Mouse (Mus musculus): ENCODE data around the gene Vps26c. TPM values are rescaled to one million over a fixed set of nuclear protein-coding genes. Genes with fewer than 3 reads are reported as not detected.
"Not testable (repeated sequence)": the region's sequence is repeated elsewhere in the genome, so short reads cannot be mapped to it uniquely, and the experiment has no call there.

Vps26c gene
- polyA plus RNA-seq, 1 experiment from 2014 or later, result 57.1 TPM

DNA sequence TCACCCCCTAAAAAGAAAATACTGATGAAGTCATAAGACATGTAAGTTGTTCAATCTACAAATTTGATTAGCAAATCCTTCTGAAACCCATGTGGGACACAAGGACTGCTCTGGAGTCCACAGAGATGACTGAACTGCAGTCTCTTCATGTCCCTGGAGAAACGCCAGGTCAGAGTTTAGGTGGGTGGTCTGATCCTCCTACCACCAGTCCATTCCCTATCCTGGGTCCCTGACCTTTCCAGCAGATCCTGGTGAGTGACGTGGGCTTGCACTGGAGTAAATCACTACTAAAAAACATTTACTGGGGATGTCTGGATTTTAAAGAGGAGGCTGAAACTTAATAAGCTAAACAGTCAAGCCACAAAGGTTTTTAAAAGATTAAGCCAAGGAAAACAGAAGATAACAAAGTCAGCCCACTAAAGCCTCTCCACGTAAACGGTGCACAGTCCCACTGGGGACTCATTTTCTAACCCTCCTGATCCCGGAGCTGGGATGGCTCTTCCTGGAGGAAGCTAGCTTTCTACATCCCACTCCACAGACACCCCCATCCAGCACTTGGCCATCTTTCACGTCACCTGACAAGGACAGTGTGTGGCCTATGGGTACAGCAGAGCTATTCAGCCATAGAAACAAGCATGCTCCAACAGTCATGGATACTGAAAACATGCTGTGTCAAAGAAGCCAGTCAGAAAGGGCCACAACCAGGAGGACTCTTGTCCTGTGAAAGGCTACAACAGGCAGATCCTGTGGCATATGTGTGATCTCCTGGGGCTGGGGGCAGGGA is 2.8 kb downstream of the Vps26c start:
- Histone ChIP-seq H3K4me1 (ENCODE audit: control insufficient read depth, insufficient read depth, low read length) (peaks cover 31% of the 10 kb centered on the region; the same call in 1 of the 2 replicates), H3K27ac (ENCODE audit: low read length) (no peak overlapping the region; the same call in 1 of the 2 replicates), H3K4me2 (replicated peaks; ENCODE audit: low read depth, low read length) (peak overlapping the region; percentile 13; the same call in 1 of the 2 replicates), H3K27me3 (ENCODE audit: control insufficient read depth, insufficient read depth, low read length) (no peaks in the 10 kb centered on the region), H3K4me3 (ENCODE audit: low read depth, low read length) (no peak overlapping the region), H3K9ac (replicated peaks; ENCODE audit: low read depth, low read length) (no peak overlapping the region; the same call in 1 of the 2 replicates), H3K36me3 (ENCODE audit: control insufficient read depth, insufficient read depth, low read length) (no peaks in the 10 kb centered on the region), H3K9me3 (ENCODE audit: control insufficient read depth, low read depth, low read length) (no peaks in the 10 kb centered on the region)
- ATAC-seq (ENCODE audit: insufficient number of reproducible peaks, insufficient read depth, low FRiP score, low read depth), result no peak
- 31% methylated on average over 6 of the region's 6 CpGs for WGBS

DNA sequence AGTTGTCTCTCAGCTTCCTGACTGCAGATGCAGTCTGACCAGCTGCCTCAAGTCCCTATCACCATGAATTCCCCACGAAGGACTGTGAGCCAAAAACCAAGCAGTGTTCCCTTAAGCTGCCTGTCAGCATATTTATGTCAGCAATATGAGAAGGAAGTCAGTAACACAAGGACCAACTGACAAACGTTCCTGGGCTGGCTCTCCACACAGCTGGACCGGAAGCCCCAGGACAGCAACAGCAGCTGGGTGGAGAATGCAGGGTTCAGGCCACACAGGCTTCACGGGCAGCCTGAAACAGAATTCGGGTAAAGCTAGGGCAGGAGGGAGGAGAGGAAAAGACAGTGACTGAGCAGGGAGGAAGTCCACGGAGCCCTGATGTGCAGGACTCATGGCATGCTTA is 7.6 kb downstream of the Vps26c start:
- Histone ChIP-seq H3K9ac (replicated peaks; ENCODE audit: low read depth, low read length) (no peak overlapping the region), H3K4me2 (replicated peaks; ENCODE audit: low read depth, low read length) (0 out of 2 replicates have a peak overlapping the region, but pooled peaks have one; percentile 7), H3K27ac (ENCODE audit: low read length) (peak overlapping the region; percentile 89), H3K4me3 (ENCODE audit: low read depth, low read length) (no peak overlapping the region), H3K36me3 (ENCODE audit: control insufficient read depth, insufficient read depth, low read length) (no peaks in the 10 kb centered on the region), H3K4me1 (ENCODE audit: control insufficient read depth, insufficient read depth, low read length) (peaks cover 23% of the 10 kb centered on the region; the same call in 1 of the 2 replicates), H3K27me3 (ENCODE audit: control insufficient read depth, insufficient read depth, low read length) (no peaks in the 10 kb centered on the region), H3K9me3 (ENCODE audit: control insufficient read depth, low read depth, low read length) (no peaks in the 10 kb centered on the region)
- WGBS, result 17% methylated on average over 6 of the region's 6 CpGs
- peak; percentile 64; the same call in 1 of the 2 replicates for ATAC-seq (ENCODE audit: insufficient number of reproducible peaks, insufficient read depth, low FRiP score, low read depth)

DNA sequence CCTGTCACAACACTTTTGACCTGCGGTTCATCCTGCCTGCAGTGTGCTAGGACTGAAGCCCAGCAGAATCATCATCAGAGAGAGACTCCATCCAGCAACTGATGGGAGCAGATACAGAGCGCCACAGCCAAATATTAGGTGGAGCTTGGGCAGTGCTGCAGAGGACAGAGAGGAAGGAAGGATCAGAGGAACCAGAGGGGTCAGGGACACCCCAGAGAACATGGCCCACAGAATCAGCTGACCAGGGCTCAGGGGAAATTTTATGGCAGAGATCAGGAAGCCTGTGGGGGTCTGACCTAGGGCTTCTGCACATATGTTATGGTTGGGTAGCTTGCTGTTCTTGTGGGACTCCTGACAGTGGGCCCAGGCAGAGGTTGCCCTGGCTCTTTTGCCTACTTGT is 9.0 kb downstream of the Vps26c start:
- no peaks in the 10 kb centered on the region for H3K9me3 ChIP-seq (ENCODE audit: control insufficient read depth, low read depth, low read length)
- WGBS, result 94% methylated on average over 2 of the region's 2 CpGs
- H3K36me3 ChIP-seq (ENCODE audit: control insufficient read depth, insufficient read depth, low read length), result no peaks in the 10 kb centered on the region
- no peaks in the 10 kb centered on the region for H3K27me3 ChIP-seq (ENCODE audit: control insufficient read depth, insufficient read depth, low read length)
- no peak overlapping the region for H3K27ac ChIP-seq (ENCODE audit: low read length)
- no peak for ATAC-seq (ENCODE audit: insufficient number of reproducible peaks, insufficient read depth, low FRiP score, low read depth)
- H3K4me3 ChIP-seq (ENCODE audit: low read depth, low read length), result no peak overlapping the region
- no peak overlapping the region for H3K4me2 ChIP-seq (replicated peaks; ENCODE audit: low read depth, low read length)
- H3K4me1 ChIP-seq (ENCODE audit: control insufficient read depth, insufficient read depth, low read length), result 0 out of 2 replicates have a peak, but pooled peaks cover 17% of the 10 kb centered on the region
- no peak overlapping the region for H3K9ac ChIP-seq (replicated peaks; ENCODE audit: low read depth, low read length)

DNA sequence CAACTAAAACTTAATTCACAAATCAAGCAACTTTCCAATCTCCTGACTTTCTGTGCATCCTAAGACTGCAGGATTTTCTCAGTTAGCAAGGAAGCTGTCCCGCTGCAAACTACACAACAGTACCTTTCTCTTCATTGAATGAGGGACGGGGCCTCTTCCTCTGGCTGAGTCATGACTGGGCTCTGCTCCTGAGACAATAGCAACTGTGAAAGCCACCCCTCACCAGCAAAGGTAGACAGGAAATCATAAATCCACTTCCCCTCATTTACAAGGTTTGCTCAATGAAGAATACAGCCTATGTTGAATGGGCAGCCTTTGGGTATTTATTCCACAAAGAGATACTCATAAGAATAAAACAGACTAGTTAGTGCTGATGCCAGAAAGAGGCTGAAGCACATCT is 16.6 kb downstream of the Vps26c start:
- Histone ChIP-seq H3K9me3 (ENCODE audit: control insufficient read depth, low read depth, low read length) (no peaks in the 10 kb centered on the region), H3K4me1 (ENCODE audit: control insufficient read depth, insufficient read depth, low read length) (no peaks in the 10 kb centered on the region), H3K4me3 (ENCODE audit: low read depth, low read length) (no peak overlapping the region), H3K9ac (replicated peaks; ENCODE audit: low read depth, low read length) (no peak overlapping the region), H3K27me3 (ENCODE audit: control insufficient read depth, insufficient read depth, low read length) (no peaks in the 10 kb centered on the region), H3K27ac (ENCODE audit: low read length) (no peak overlapping the region), H3K36me3 (ENCODE audit: control insufficient read depth, insufficient read depth, low read length) (peaks cover 21% of the 10 kb centered on the region), H3K4me2 (replicated peaks; ENCODE audit: low read depth, low read length) (no peak overlapping the region)
- WGBS, result 82% methylated on average over 2 of the region's 2 CpGs
- no peak for ATAC-seq (ENCODE audit: insufficient number of reproducible peaks, insufficient read depth, low FRiP score, low read depth)

DNA sequence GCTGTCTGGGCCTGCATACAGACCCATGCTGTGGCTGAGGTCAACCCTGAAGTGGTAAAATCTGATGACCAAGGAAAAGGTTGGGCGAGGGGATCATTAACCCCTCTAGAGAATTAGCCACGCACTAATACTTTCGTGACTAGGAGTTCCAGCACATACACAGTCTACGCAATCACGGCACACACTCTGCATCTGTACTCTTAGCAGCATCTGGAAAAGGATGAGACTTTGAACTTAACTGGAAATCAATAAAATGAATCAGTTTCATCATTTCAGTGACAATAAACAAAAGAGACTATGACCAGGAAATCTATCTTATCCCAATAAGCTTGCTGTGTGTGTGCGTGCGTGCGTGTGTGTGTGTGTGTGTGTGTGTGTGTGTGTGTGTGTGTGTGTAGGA is 17.9 kb downstream of the Vps26c start:
- peaks cover 33% of the 10 kb centered on the region for H3K36me3 ChIP-seq (ENCODE audit: control insufficient read depth, insufficient read depth, low read length)
- H3K9me3 ChIP-seq (ENCODE audit: control insufficient read depth, low read depth, low read length), result no peaks in the 10 kb centered on the region
- no peak overlapping the region for H3K27ac ChIP-seq (ENCODE audit: low read length)
- no peak overlapping the region for H3K4me3 ChIP-seq (ENCODE audit: low read depth, low read length)
- no peak overlapping the region for H3K9ac ChIP-seq (replicated peaks; ENCODE audit: low read depth, low read length)
- H3K4me1 ChIP-seq (ENCODE audit: control insufficient read depth, insufficient read depth, low read length), result no peaks in the 10 kb centered on the region
- H3K27me3 ChIP-seq (ENCODE audit: control insufficient read depth, insufficient read depth, low read length), result no peaks in the 10 kb centered on the region
- ATAC-seq (ENCODE audit: insufficient number of reproducible peaks, insufficient read depth, low FRiP score, low read depth), result no peak
- no peak overlapping the region for H3K4me2 ChIP-seq (replicated peaks; ENCODE audit: low read depth, low read length)
- 84% methylated on average over 8 of the region's 8 CpGs for WGBS

DNA sequence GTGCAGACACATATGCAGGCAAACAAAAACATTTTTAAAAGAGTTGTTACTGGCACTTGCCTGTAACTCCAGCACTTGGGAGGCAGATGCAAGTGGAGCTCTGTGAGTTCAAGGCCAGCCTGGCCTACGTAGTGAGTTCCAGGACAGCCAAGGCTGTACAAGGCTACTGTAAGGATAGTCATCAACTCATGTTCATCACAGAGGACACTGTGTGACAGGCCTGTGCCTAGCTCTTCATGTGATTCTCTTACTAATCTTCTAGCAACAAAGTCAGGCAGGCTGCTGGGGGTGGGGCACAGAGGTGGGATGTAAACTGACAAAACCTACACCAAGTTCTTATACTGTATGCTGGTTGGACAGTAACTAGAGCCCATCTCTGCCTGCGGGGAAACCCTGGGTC is 19.6 kb downstream of the Vps26c start:
- H3K27me3 ChIP-seq (ENCODE audit: control insufficient read depth, insufficient read depth, low read length), result no peaks in the 10 kb centered on the region
- H3K4me1 ChIP-seq (ENCODE audit: control insufficient read depth, insufficient read depth, low read length), result no peaks in the 10 kb centered on the region
- H3K4me3 ChIP-seq (ENCODE audit: low read depth, low read length), result no peak overlapping the region
- H3K27ac ChIP-seq (ENCODE audit: low read length), result no peak overlapping the region
- WGBS, result 87% methylated on average over 2 of the region's 2 CpGs
- no peak overlapping the region for H3K4me2 ChIP-seq (replicated peaks; ENCODE audit: low read depth, low read length)
- peaks cover 38% of the 10 kb centered on the region for H3K36me3 ChIP-seq (ENCODE audit: control insufficient read depth, insufficient read depth, low read length)
- no peak for ATAC-seq (ENCODE audit: insufficient number of reproducible peaks, insufficient read depth, low FRiP score, low read depth)
- no peak overlapping the region for H3K9ac ChIP-seq (replicated peaks; ENCODE audit: low read depth, low read length)
- H3K9me3 ChIP-seq (ENCODE audit: control insufficient read depth, low read depth, low read length), result no peaks in the 10 kb centered on the region

DNA sequence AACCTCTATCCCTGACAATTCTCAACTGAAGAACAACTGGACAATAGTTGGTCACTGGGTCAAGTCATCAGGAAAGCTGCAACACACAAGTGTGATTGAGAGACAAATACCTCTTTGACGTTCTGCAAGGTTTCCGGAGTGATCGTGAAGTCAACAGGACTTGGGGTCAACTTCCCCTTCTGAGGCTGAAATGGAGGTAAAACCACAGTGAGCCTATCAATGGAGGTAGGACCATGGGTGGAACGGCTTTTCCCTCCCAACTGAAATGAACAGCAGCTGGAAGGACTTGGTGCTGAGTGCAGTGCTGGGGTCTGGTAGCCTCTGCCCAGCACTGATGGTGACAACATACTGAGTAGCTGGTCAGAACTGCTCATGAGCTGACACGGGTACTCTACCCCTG is 22.4 kb downstream of the Vps26c start:
- Histone ChIP-seq H3K4me1 (ENCODE audit: control insufficient read depth, insufficient read depth, low read length) (no peaks in the 10 kb centered on the region), H3K4me3 (ENCODE audit: low read depth, low read length) (no peak overlapping the region), H3K27me3 (ENCODE audit: control insufficient read depth, insufficient read depth, low read length) (no peaks in the 10 kb centered on the region), H3K9me3 (ENCODE audit: control insufficient read depth, low read depth, low read length) (no peaks in the 10 kb centered on the region), H3K9ac (replicated peaks; ENCODE audit: low read depth, low read length) (no peak overlapping the region), H3K4me2 (replicated peaks; ENCODE audit: low read depth, low read length) (no peak overlapping the region), H3K27ac (ENCODE audit: low read length) (no peak overlapping the region), H3K36me3 (ENCODE audit: control insufficient read depth, insufficient read depth, low read length) (peaks cover 52% of the 10 kb centered on the region)
- WGBS, result 91% methylated on average over 5 of the region's 5 CpGs
- ATAC-seq (ENCODE audit: insufficient number of reproducible peaks, insufficient read depth, low FRiP score, low read depth), result no peak

DNA sequence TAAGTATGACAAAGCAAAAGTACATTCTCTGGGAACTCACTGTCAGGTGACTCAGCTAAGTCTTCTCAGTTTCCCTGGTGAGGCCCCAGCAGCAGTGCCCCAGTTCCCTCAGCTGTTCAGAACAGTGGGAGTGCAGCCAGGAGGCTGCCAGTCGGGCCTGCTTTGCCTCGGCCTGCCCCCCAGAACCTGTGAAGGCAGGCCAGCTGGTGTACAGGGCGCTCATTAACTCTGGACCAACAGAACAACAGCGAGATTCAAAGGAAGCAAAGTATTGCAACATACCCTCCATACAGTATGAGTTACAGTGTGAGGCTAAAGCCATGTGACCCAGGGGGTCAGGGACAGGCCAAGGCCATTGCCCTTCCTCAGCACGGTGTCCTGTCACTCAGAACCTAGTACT is 28.7 kb downstream of the Vps26c start:
- H3K4me1 ChIP-seq (ENCODE audit: control insufficient read depth, insufficient read depth, low read length), result no peaks in the 10 kb centered on the region
- 80% methylated on average over 5 of the region's 5 CpGs for WGBS
- H3K9ac ChIP-seq (replicated peaks; ENCODE audit: low read depth, low read length), result no peak overlapping the region
- no peak overlapping the region for H3K4me2 ChIP-seq (replicated peaks; ENCODE audit: low read depth, low read length)
- no peaks in the 10 kb centered on the region for H3K27me3 ChIP-seq (ENCODE audit: control insufficient read depth, insufficient read depth, low read length)
- H3K36me3 ChIP-seq (ENCODE audit: control insufficient read depth, insufficient read depth, low read length), result peaks cover 41% of the 10 kb centered on the region
- ATAC-seq (ENCODE audit: insufficient number of reproducible peaks, insufficient read depth, low FRiP score, low read depth), result no peak
- no peaks in the 10 kb centered on the region for H3K9me3 ChIP-seq (ENCODE audit: control insufficient read depth, low read depth, low read length)
- H3K27ac ChIP-seq (ENCODE audit: low read length), result no peak overlapping the region
- no peak overlapping the region for H3K4me3 ChIP-seq (ENCODE audit: low read depth, low read length)

DNA sequence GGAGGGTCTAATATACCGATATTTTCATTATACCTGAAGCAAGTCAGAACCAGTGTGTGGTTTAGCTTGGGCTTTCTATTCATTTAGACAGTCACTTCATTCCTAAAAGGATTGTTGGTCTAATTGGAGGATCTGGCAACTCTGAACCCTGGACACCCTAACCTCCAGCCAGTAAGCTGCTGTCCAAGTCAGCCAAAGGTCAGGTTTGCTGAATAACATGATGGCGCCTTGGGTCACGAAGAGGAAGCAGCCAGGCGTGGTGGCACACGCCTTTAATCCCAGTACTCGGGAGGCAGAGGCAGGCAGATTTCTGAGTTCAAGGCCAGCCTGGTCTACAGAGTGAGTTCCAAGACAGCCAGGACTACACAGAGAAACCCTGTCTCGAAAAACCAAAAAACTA is 29.5 kb downstream of the Vps26c start:
- not testable (repeated sequence) for H3K4me2 ChIP-seq (replicated peaks; ENCODE audit: low read depth, low read length); H3K27me3 ChIP-seq (ENCODE audit: control insufficient read depth, insufficient read depth, low read length); H3K4me3 ChIP-seq (ENCODE audit: low read depth, low read length); H3K9ac ChIP-seq (replicated peaks; ENCODE audit: low read depth, low read length); ATAC-seq (ENCODE audit: insufficient number of reproducible peaks, insufficient read depth, low FRiP score, low read depth); H3K9me3 ChIP-seq (ENCODE audit: control insufficient read depth, low read depth, low read length); H3K27ac ChIP-seq (ENCODE audit: low read length); H3K4me1 ChIP-seq (ENCODE audit: control insufficient read depth, insufficient read depth, low read length)
- WGBS, result 95% methylated on average over 7 of the region's 7 CpGs
- peaks cover 41% of the 10 kb centered on the region for H3K36me3 ChIP-seq (ENCODE audit: control insufficient read depth, insufficient read depth, low read length)
